Mouse (Mus musculus) heart, adult 10 weeks (tissue): ENCODE results near the gene Egln2. TPM values are rescaled to one million over a fixed set of nuclear protein-coding genes. Genes with fewer than 3 reads are reported as not detected.

Experiments
- polyA plus RNA-seq: library from polyadenylated mRNA; stranded (reverse); fragments of 350-450 nt; fragmentation: Illumina TruSeq; extraction: RNeasy Lipid Tissue Mini Kit (QIAGEN cat#74804); gene quantifications from one replicate; pipeline ENCODE4 v1.2.3, GENCODE M21; 2014; ENCODE audit warnings: low read depth, low replicate concordance

Egln2 gene
- polyA plus RNA-seq: 44.6 TPM

DNA sequence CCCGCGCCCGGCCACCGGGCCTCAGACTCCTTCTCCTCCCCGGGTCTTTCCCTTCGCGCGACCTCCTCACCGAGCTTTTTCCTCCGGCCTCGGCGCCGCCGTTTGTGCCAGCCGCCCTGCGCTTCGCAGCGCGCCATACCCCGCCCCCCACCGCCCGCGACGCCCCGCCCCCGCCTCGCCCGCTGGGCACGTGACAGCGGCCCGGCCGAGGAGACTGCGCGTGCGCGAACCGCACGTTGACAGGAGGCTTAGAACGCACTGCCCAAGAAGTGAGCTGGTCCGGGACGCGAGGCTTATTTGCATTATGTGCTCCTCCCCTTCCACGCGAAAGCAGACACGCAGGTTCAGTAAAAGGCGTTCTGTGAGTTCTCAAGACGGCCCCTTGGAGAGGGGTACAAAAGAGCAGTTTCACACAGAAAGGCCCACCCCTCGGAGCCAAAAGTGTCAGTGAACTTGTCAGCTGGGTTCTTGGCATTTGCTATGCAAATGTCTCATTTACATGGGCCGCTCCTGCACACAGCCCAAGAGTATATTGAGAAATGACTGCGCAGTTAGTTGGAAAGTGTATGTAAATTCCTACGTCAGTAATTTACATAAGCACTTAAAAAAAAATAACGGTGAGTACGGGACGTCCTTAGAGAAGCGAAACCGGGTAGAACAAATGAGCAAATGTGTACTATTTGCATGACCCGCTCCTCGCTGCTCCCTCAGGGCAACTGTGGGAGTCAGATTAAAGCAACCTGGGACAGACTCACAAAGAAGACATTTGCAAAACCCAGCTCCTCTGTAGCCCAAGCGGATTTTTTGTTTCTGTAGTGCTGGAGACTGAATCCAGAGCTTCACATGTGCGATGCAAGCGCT is at the start of gene Egln2:
Egln2 (minus strand) TSS at position 189 of the 861 bp plus-strand sequence.

DNA sequence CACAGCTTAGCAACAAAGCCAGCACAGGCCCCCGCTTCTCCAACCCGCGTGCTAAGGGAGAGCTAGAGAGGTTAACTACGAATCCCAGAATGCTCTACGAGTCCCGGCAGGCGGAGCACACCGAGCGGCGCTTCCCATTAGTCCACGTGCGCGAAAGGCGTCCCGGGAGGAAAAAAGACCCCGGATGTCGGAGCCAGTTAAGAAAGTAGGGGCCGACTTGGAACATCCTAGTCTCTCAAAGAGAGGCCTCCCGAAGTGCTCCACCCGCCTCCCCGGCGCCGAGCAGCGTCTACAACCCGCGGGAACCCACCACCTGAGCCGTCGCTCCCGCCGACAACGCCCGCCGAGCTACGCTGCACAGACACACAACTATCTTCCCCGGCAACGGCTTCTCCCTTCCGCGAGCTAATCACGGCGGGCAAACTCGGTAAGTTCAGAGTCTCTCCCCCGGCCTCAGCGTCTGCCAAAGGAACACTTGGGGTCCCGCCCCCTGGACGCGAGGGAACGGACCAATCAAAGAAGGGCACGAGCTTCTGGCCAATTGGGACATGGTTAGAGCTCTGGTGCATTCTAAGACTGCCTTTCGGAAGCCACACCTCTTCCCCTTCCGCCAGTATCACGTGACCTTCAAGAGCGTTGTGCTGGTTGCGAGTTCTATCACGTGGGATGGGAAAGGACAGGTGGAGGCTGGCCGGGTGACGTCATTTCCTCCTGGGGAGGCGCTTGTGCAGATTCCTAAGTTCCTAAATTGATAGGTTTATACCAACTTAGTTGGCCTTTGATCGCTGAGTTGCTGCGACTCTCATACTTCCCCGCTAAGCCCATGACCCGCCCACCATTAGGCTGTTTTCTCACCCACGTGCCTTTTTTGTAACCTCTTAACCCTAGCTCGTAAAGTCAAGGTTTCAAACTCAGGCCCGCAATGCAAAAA is 29.3 kb upstream of the Egln2 start, which contains the start of the genes BC024978 and Snrpa:
BC024978 (plus strand) TSS at position 101 of the 931 bp plus-strand sequence.
Snrpa (minus strand) TSS at position 591 of the 931 bp plus-strand sequence.

DNA sequence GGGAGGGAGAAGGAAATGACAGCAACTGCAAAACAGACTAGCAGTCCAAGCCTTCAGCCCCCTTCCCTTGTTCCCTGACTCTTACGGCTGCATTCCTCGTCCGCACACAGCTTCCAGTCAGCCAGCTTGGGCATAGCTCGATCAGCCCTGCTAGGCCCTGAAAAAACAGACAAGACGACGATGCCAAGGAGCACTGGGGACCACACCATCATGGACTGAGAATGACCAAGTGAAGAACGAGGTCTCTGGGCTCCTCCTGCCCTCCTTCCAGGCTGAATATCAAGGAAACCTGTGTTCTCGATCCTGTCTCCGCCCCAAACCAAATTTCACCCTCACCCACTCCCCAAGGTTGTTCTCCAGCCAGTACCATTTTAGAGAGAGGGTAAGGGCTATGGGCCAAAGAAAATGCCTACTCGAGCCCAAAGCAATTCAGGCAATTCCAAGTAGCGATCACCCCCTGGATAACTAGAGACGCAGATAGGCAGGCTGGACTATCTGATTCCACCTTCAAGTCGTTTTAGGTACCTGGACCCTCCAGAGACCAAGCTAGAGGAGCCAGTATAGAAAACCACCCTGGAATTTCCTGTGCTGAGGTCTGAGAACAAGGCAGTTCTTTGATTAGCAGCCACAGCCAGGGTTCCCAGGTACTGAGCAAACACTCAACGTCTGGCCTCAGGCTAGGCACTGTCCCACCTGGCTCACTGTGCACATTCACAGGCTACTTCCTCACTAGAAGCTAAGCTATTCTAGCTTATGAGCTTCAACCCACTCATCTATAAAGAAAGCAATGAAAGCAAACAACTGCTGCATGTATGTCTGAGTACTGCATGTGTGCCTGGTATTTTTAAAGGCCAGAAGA is 14.5 kb upstream of the Egln2 start, which contains the start of the genes Gm21983 and Mia:
Gm21983 (minus strand) TSS at position 250 of the 859 bp plus-strand sequence.
Mia (minus strand) TSS at position 321 of the 859 bp plus-strand sequence.

DNA sequence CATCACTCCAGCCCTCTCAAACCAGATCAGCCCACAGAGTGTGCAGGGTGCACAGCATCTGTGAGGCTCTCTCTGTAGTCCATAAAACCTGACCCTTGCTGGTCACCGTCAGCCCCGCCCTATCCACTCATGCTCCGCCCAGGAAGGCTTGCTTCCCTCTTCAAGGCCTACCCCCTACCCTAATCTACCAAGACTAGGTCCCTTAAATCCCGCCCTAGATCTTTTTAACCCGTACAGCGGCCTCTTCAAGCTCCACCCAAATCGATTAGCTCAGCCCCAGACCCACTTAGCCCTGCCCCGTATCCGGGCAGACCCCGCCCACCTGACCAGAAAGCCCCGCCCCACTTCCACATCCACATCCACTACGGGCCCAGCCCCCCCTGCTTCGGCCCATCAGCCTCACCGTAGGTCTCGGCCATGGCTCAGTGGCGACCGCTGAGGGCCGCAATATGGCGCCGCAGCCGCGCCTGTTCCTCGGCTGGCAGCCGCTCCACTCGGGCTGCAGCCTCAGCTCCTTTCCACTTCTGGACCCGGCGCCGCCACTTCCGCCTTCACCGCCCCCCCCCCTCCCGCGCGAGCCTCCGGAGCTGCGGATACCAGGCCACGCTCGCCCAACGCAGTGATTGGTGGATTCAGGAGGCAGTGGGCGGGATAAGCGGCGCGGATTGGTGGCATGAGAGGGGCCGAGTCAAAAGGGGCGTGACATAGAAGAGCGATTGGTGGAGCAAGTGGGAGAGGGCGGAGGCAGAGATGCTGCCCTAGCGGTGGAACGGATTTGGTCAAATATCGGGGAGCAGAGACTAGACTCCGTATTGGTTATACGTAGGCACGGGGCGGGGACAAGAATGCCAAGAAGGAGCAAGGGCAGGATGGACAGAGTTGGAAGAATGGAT is 12.0 kb upstream of the Egln2 start, which contains the start of gene Rab4b:
Rab4b (minus strand) TSS at position 573 of the 893 bp plus-strand sequence.

DNA sequence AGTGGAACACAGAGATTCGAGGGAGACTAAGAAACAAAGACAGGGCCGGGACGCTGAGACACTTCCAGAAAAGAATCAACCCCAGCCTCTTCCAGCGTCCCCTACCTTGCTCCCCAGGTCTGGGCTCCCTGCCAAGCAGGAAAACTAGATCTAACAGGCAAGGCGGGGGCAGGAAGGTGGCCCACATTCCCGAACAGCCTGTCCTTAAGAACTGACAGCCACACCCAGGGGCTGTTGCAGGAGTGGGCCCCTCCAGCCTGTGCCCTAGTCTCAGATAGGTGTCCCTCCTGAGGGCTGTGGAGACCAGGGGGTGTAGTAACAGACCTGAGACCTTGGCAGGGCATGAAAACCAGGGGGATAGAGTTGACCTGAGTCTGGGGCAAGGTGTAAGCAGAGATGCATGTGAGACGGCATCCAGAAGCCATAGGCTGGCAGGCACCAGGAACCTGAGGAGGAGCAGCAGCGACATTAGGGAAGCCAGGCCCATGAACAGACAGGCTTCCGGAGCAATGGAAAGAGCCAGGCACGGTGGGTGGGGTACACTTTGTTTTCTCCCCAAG is 13.3 kb downstream of the Egln2 start, which contains the start of gene Cyp2t4:
Cyp2t4 (plus strand) TSS at position 510 of the 560 bp plus-strand sequence.

DNA sequence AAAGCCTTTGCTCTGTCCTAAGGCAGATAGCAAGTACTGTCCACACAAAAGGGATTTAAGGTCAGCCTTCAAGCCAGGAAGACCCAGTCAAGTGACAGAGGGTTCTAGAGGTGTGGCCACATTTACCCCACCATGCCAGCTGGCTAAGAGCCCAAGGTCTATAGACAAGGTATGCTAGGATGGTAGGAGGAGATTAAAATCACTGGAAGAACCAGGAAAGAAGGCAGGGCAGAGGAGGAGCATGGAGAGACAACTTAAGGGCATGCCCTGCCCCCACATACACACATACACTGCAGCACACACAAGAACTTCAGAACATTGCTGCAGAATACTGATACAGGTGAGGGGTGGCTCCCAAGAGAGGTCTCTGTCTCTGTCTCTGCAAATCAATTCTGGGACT is 46.9 kb downstream of the Egln2 start, which contains the start of gene Cyp2f2:
Cyp2f2 (plus strand) TSS at position 234 of the 400 bp plus-strand sequence.

Other genes starting within 250 kb of the Egln2 start
- not detected for gene Cyp2a22, start 227.4 kb downstream of the Egln2 start, polyA plus RNA-seq
- gene Cyp2a12, start 137.7 kb downstream of the Egln2 start, polyA plus RNA-seq: 0.63 TPM
- gene Cyp2f2, start 46.9 kb downstream of the Egln2 start, polyA plus RNA-seq: 1.7 TPM
- not detected for gene Cyp2t4, start 13.1 kb downstream of the Egln2 start, polyA plus RNA-seq
- gene Rab4b, start 12.1 kb upstream of the Egln2 start, polyA plus RNA-seq: 17.7 TPM
- gene Gm21983, start 14.3 kb upstream of the Egln2 start, polyA plus RNA-seq: not detected
- gene Mia, start 14.4 kb upstream of the Egln2 start, polyA plus RNA-seq: not detected
- gene BC024978, start 29.0 kb upstream of the Egln2 start, polyA plus RNA-seq: 9.3 TPM
- gene Snrpa, start 29.5 kb upstream of the Egln2 start, polyA plus RNA-seq: 36.3 TPM
- gene Itpkc, start 61.9 kb upstream of the Egln2 start, polyA plus RNA-seq: 4.3 TPM
- gene Coq8b, start 66.2 kb upstream of the Egln2 start, polyA plus RNA-seq: 8.5 TPM
- 5.8 TPM for gene Numbl, start 91.6 kb upstream of the Egln2 start, polyA plus RNA-seq
- 237 TPM for gene Ltbp4, start 170.9 kb upstream of the Egln2 start, polyA plus RNA-seq
- 9.0 TPM for gene Shkbp1, start 189.2 kb upstream of the Egln2 start, polyA plus RNA-seq
- not detected for gene Gm20479, start 190.6 kb upstream of the Egln2 start, polyA plus RNA-seq